Mouse (Mus musculus) left cerebral cortex, adult 8-10 months (tissue): ENCODE measurements around the gene Tmem222. TPM values are rescaled to one million over a fixed set of nuclear protein-coding genes. Genes with fewer than 3 reads are reported as not detected.

Experiments used
- DNase-seq, 2 experiments: peaks; one replicate each; pipeline ENCODE4 v3.0.0; 2022; ENCODE audit warnings: low spot score in 2 of 2
- total RNA-seq, 4 experiments: library from RNA; stranded (reverse); gene quantifications; 2 replicates each; pipeline ENCODE4 v1.2.4; 2022

The Tmem222 gene
- total RNA-seq, 4 experiments from 2014 or later, result 84.3 to 91.2 (median 87.4) TPM

DNA sequence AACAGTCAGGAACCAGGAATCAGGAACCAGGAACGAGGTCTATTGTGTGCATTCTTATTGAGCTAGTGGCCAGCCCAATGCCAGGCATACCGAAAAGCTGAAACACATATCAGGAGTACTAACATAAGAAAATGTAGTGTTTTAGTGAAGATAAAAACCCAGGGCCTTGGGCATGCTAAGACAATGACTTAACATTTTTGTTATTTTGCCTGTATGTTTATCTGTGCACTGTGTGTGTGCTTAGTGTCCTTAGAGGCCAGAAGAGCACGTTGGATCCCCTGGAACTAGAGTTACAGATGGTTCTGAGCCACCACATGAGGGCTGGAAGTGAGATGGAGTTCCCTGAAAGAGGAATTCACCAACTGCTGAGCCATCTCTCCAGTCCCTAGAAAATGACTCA, 7.7 kb upstream of the Tmem222 start:
- DNase-seq, result no peak

DNA sequence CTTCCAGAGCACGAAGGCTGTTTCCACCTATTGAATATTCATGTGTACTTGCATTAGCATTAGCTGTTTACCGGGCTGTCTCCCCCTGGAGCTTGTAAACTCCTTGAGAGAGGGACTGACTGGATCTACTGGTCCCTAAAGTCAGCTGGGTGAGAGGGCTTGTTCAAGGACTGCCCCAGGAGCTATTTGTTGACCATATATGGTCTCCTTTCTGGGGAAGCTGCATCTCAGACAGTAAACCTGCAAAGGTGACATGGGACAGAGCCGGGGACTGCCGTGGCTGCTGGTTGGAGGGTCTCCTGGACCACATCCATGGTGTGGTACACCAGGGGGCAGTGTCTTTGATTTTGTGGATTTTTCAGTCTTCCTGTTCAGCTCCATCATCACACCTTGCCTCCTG, 5.1 kb upstream of the Tmem222 start:
- DNase-seq, result no peak

DNA sequence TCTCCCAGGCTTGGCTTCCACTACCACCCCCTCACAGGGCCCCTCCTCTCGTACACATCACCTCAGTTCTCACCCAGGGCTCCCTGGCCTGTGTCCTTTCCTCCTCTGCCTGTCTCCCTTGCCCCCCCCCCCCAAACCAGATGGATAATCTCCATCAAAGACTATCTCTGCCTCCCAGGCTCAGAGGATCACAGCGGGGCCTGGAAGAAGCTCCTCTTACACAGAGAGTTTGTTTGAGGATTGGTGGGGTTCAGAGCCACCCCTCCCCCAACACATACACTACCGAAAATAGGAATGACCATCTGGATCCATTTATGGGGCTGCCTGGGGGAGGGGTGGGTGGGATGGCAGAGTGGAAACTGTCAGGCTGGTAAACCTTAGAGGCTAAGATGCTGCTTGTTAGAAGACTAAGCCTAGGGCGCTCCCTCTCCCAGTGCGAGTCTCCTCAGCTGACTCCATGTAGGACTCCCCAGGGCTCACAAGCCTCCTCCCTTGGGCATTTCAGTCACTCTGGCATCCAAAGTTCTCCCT, 4.4 kb upstream of the Tmem222 start:
- DNase-seq, result no peak

DNA sequence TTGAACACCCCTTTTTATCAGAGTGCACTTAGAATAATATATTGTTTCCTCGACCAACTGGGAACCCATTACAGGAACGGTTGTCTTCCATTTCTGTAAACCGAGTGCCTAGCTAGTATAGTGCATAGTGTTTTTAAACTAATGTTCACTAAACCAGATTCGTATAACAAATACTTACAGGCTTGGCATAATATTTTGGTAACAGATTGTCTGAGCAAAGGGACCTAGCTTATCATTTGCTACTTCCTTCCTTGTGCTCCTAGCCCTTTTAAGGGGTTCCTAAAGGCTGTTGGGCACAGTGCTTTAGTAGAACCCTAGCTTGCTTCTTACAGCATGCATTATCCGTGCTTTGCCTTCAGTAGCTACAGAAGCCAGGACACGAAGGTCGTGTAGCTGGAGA, 3.9 kb upstream of the Tmem222 start:
- DNase-seq, result no peak

DNA sequence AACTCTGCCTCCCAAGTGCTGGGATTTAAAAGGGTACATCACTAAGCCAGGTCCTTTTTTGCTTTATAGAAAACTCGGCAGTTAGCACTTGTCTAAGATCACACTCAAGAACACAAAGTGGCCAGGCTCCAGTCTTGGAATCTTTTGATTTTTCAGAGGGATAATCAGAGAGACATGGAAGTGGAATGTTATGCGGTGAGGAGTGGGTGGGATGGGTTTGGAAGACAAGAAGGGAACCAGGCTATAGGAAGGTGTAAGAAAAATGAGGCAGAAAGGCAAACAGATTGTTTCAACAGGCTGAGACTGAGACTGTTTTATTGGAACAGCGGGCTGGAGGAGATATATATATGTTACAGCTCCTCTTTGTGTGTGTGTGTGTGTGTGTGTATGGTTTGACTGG, 890 bp upstream of the Tmem222 start:
- no peak for DNase-seq

DNA sequence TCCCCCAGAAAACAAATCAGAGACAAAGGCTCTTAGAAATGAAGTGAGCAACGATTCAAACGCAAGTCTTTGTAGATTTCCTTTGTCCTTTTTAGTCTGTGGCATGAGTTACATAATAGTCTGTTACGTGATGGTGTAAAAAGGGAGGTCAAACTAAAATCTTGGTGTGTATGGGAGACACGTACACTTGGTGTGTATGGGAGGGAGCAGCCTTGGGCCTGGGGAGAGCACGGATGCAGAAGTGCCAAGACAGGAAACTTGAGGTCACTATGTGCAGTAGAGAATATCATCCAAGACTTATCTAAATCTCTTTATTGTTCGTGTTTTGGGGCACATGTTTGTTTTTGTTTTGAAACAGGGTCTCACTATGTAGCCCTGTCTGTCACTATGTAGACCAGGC, 475 bp upstream of the Tmem222 start:
- DNase-seq, result no peak

DNA sequence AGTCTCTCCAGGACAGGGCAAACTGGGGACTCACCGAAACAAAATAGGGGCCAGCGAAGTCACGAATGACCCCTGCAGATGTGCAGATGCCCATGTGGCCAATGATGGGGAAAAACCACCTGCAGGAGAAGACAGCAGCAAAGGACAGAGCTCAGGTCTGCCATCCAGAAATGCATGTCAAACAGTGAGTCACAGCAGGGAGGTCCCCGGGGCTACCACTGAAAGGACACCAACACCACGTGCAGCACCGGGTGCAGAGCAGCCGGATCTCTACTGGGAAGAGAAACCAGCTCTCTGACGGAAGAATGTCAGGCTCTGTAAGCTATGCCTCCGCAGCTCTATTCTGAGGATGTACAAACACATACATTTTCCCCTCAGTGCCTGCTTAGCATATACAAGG, 6.7 kb downstream of the Tmem222 start:
- DNase-seq, result no peak

DNA sequence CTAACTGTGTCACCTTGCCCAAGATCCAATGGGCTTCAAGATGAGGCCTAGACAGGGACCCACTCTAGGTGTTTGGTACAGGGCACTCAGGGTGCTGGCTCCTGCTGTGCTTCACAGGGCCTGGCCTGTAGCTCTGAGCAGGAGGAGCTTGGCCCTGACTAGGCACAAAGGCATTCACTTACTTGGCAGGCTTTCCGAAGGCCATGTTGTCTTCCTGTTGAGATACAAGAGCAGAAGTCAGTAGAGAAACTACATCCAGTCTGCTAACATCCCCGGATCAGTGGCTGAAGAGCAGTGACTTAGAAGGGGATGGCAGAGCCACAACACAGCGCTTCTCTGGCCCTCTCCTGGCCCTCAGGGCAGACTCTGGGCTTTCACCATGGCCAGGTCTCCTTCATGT, 8.0 kb downstream of the Tmem222 start:
- no peak for DNase-seq

DNA sequence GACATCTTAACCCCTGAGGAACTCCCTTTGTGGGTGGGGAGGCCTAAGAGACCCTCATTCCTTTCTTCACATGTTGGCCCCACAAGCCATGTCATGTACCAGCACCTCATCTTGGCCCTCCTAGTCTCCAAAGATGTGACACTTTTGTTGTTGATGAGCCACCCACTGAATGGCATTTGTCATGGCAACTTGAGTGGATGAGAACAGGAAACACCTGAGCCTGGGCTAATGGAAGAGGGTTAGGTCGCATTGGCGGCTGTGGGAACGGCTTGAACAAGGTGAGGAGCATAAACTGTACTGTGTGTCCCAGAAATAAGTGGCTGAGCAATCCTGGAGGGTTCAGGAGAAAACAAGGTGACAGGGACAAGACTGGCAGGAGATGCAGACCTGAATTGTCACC, 8.7 kb downstream of the Tmem222 start:
- no peak for DNase-seq

DNA sequence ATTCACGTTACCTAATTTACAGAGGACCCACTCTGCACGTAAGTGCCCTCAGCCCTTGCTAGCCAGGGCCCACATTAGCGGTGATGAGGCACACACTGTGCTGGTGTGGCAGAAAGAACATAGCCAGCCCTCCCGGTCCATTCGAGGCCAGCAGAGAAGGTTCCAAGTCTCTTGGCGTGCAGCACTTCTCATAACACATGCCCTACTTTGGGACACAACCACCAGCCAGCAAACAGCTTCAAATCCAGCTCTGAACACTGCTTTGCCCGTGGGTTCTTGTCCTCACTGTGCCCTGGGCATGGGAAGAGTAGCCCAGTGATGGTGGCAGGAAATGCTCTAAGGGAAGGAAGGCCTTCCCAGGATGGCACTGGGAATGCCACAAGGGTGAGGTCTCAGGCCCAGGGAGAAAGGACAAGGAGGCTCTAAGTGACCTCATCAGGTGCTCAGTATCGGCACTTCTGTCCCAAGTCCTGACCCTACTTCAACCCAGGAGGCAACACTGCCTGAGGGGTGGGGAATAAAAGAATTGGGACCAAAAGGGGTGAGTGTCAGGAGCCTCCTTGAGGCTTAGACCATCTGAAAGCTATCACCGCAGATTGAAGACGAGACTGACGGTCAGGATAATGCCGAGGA, 11.2 kb downstream of the Tmem222 start:
- DNase-seq, result no peak

DNA sequence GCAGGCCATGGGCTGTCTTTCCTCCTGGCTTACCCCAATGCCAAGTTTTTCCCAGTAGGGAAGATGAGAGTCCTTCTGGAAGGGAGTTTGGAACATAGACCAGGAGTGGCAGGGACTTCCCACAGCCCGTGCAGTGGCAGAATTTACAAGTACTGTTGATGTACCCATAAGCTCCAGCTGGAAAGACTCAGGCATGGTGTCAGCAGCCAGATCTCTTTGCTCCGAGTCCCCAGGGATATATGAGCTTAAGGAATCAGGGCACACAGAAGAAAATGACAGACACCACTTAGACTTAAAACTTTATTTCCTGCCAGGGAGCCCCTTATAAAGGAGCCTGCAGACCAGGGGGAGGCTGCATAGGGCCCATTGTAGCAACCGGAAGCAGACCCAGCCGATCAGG, 11.8 kb downstream of the Tmem222 start:
- no peak for DNase-seq

DNA sequence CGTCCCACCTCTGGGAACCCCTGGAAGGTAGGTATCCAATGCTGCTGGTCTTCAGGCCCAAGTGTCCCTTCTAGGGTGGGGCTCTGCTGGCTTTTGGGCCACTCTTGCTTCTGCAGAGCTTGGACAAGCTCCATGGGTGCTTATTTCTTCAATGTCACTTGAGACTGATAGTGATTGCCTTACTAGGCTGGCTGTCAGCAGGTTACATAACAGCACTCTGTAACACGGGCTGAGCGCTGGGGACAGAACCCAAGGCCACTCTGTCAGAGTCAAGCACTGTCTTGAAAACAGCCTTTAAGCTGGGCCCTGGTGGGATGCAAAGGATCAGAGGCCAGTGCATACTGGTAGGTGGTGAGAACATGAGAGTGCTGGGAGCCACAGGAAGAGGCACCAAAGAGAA, 12.3 kb downstream of the Tmem222 start:
- no peak for DNase-seq

DNA sequence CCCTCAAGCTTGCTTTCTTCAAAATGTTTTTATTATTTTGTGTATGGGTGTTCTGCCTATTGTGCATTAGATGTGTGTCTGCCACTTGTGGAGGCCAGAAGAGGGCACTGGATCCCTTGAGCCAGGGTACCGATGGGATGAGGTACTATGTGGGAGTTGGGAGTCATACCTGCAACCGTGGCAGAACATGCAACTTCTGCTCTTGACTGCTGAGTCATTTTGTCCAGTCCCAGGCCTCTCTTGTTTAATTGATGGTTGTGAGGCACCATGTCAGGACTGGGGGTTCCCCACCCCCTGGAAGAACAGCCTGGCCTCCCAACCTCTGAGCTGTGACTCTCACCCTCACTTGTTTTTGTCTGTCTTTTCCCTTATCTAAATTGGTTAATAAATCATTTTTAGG, 13.0 kb downstream of the Tmem222 start:
- DNase-seq, result no peak

DNA sequence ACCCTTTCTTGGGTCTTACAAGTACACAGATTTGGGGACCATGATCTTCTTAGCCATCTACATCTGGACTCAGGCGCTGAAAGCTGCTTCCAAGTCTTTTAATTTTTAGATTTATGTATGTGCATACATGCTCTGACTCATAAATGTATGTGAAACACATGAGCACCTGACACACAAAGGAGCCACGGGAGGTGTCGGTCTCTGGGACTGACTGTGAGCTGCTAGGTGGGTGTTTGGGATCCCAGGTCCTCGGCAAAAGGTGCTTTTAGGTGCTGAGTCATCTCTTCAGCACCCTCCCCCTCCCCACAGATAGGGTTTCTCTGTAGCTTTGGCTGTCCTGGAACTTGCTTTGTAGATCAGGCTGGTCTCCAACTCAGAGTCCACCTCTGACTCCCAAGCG, 13.8 kb downstream of the Tmem222 start:
- no peak for DNase-seq

DNA sequence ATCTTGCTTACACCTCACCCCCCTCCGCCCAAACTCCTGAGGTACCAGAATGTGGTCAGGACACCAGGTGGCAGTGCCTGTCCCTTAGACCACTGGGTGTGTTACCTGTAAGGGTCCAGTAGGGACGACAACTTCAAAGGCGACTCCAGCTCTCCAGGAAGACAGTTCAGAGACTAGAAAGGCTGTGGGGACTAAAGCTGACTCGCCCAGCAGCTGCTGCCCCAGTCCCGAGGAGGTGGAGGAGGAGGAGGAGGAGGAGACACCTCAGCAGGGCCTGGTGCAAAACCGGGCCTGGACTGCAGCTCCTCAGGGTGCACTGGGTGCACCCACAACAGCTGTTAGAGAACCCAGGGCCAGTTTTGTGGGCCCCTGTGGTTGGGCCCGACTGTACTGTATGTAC, 14.7 kb downstream of the Tmem222 start, which contains the start of gene Sytl1:
Sytl1 (minus strand) TSS at position 232 of the 400 bp plus-strand sequence.
- no peak for DNase-seq

DNA sequence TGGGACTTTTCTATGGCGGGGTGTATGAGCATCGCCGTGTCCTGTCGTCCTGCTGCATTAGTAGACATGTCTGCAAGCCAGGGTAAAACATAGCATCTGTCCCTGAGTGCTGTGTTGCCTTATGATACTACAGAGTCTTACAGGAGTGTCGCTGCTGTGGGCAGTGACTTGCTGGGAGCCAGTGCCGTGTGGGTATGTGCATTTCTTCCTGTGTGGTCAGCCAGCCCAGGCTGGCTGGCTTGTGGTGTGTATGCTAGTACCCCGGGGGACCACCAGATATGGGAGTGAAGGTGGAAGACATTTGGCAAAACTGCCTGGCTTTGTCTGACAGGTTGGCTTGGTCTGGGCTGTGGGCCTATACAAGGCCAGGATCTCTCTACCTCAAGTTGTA, 15.2 kb downstream of the Tmem222 start:
- DNase-seq, result no peak

DNA sequence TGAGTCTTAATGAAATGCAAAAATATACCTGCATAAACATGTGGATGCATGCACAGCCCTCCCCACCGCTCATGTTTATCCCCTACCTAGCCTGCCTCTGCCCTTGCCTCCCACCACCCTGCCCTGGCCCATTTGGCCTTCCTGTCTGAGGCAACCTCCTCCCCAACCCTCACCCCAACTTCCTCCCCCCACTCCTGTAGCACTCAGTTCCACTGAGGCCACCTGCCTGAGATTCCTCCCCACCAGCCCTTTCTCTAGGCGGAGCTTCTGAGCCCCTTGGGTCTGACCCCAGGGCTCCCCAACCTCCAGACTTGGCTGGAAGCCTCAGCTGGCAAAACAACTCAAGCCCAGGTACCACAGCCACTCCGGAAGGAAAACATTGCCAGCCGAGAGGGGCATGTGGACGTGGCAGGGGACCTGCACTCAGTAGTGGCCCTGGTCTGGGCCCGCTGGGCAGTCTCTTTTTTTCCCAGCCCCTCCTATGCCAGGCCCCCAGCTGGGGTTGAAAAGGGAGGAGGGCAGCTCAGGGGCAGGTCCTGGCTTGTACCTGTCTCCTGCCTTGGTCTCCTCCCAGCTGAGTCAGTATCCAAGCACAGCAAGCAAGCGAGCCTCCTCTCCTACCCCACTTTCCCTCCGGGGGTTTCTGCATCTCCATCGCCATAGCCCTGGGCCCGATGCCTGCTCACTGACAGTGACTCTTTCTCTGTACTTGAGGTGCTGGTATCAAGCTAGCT, 15.8 kb downstream of the Tmem222 start:
- no peak for DNase-seq

DNA sequence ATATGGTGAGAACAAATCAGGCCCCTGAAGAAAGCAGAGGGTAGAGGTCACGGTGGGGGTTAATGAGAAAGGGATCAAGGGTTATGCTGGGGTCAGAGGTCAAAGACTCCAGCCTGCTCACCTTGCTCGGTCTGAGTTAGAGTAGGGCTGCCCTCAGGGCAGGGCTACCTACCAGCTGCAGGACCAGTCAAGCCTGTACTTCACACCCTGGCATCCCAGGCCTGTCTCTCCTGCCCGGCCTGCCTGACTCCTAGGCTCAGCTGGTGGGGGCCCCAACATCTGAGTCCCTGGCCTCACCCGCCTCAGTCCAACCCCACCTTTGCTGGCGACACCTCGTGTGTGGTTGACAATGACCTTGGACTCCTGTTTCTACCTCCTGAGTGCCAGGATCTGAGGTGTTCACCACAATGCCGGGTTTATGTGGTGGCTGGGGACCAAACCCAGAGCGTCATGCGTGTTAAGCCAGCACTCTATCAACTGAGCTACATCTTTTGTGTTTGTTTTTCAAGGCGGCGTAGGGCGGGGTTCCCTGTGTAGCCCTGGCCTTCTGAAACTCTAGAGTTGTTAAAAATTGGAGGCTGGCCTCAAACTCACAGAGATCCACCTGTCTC, 19.7 kb downstream of the Tmem222 start:
- DNase-seq, result no peak

DNA sequence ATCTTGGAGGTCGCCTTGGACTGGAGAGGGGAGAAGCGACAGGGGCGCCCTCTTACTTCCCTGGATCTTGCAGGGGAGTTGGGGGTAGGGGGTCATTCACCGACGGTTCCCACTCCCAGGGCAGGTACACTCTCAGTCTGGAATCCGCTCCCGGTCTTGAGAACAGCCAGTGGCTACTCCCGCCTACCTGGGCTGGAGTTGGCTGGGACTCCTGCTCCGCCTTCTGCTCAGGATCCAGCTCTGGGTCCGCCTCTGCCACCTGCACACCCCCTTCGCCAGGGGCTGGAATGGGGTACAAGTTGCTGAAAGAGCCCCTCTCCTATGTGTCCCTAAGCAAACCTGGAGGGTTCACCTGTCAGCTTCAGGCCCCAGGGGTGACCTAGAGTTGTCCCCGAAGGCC, 20.4 kb downstream of the Tmem222 start:
- no peak for DNase-seq

DNA sequence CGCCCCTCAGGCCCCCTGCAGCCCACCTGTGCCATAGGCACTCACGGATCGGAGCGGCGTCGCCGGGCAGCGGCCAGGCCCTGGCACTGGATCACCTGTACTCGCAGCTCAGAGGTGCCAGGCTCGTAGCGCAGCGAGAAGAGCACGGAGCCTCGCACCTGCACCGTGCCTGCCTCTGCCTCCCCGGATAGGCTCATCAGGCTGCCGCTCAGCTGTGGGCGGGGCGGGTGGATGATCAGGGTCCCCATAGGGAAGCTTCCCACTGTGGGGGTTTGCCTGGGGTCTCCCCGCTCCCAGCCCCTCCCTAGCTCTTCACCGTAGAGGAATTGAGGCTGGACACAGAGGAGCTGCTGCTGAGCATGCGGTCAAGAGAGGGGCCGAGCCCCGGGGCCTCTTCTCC, 20.8 kb downstream of the Tmem222 start:
- no peak for DNase-seq

DNA sequence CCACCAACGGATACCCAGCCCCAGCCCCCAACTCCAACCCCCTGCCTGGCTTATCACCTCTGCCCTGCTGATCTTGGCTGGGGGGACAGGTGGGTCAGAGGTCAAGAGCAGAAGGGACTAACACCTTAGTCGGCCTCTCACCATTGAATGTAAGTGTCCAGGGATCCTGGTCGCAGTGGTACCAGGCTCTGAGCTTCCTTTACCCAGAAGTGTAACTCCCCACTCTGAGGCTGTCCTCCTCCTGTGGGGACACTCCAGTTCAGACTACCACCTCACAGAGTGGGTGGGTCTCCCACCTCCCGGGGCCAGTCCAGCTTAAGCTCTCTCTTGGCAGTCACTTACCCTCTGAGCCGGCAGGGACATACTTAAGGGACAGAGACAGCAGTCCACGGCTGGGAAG, 22.2 kb downstream of the Tmem222 start:
- DNase-seq, result no peak

DNA sequence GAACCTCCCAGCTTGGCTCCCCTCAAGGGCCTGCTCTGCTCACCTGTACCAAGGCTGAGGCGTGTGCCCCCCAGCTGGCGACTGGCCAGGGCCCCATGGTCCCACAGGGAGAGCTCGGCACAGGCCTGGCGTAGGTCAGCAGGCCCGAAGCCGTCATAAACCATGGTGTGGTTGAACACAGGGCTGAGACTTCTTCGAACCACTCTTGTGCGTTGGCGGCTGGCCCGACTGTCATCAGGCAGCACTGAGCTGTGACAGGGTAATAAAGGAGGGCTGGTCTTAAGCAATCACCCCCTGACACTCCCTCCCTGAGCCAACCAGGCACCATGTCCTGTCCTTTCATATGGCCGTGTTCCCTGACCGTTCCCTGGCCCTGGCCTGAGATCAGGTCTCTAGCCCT, 24.2 kb downstream of the Tmem222 start:
- no peak for DNase-seq

DNA sequence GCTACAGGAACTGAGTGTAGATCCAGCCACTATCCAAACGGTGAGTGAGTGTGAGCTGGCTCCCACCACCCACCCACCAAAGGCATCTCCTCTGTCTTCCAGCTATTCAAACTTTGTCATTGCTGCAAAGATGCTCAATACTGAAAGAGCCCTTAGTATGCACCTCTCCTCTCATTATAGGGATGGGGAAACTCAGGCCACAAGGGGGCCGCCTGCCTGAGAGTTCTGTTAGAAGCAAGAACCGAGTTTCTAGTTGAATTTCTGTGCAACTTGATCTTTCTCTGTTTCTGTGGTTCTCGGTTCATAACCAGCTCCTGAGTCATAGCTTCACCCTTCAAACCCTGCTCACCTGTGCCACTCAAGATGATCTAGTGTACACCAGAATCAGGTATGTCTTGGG, 25.5 kb downstream of the Tmem222 start:
- no peak for DNase-seq
